Mouse (Mus musculus): ENCODE data around the gene Fndc3a.

The Fndc3a gene

DNA sequence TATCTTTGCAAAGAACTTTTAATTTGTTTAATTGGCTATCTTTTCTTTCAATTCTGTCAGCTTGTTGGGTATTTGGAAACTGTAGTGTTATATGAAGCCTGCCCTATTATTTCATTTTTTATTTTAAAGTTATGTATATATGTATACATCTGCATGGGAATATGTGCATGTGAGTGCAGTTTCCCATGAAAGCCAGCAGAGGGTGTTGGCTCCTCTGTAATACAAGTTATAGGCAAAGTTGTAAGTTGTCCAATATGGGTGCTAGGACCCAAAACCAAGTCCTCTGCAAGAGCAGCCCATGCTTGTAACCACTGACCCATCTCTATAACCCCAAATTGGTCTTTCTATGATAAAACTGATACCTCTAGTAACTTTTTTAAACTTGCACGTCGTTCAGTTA, 38.8 kb downstream of the Fndc3a start:
- DNase-seq: no peak

DNA sequence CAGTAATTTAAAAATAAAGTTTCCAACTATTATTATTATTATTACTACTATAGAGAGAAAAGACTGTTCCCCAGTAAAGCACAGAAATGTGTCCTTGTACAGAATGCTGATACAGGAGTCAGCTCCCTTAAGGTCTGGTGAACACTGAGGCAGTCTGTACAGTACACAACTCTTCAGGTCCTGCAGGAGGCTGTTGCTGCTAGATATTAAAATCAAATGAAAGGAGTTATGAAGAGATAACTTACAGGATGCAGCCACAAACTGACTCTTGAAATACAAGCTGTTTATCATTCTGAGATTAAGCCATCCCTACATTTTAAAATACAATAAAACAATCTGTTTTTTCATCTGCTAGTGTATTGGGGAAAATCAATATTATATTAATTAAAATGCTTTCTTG, 60.5 kb downstream of the Fndc3a start:
- no peak for DNase-seq

DNA sequence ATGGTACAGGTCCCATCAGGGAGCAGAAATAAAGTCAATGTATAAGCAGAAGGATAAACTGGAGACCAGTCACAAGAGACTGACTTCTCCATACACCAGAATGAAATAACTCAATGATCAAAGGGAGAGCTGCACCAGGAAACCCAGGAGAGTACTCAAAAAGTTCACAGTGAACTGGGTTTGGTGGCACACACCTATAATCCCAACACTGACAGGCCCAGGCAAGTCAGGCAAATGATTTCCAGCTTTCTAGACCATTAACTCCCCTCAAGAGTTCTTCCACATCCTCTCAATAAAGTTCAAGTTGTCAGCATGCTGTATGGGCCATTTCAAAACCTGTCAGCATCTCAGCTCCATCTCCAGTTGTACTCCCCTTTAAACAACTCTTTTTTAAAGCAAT, 64.3 kb downstream of the Fndc3a start:
- DNase-seq: no peak

DNA sequence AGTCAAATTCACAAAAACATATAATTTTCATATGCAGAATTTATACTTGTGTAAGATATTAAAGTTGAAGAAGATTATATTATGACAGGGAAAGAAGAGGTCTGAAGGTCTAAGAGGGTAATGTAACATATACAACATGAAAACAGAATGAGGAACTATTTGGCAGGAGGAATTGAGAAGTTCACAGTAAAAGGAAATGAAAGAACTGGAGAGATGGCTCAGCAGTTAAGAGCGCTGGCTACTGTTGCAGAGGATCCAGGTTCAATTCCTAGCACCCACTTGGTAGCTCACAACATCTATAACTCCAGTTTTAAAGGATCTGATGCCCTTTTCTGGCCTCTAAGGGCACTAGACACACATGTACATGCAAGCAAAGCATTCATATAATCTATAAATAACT, 65.2 kb downstream of the Fndc3a start:
- no peak for DNase-seq

DNA sequence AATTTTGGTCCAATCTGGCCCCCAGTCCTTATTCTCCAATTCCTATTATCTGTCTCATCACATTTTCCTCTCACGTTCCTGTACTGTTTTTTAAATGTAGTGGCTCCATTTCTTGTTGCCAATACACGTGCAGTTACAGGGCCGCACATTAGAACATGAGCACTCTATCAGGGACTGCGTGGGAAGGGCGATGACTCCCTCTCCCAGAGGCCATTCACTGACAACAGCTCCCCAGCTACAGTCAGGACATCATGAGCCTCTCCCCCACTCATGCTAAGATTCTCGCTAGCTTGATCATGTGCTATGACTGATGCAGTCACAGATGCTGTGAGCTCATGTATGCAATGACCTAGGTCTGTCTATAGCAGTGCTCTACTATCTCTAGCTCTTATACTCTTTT, 71.3 kb downstream of the Fndc3a start:
- no peak for DNase-seq

DNA sequence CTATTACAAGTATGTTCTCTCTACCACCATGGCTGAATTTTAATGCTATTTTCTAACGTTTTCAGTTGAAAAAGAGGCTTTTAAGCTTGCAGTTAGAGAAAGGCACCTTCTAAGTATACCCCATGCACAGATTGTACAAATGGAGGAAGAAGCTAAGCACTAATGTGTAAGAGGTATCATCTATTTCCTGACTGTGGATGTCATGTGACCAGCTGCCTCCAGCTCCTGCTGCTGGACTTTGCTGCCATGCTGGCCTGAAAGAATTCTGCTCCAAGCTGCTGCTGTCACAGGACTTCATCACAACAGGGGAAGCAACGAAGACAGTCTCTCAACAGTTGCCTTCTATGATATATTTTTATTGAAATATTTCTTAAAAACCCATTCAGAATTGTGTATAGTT, 76.2 kb downstream of the Fndc3a start:
- no peak for DNase-seq

DNA sequence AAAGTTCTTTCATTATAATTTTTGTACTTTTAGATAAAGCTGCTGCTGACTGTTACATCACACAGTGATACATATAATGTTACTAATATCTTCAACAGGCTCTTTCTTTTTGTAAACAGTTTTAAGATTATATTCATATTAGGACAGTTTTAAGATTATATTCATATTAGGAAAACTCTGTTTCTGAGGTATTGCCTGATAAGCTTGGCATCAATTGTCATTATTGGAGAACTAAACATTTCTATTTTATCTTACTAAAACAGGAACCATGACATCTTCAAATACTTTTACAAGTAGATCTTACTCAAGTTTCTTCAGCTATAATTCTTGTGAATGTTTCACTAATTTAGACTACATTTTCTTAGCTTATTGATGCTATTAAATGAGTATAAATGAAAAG, 84.4 kb downstream of the Fndc3a start:
- DNase-seq: no peak

DNA sequence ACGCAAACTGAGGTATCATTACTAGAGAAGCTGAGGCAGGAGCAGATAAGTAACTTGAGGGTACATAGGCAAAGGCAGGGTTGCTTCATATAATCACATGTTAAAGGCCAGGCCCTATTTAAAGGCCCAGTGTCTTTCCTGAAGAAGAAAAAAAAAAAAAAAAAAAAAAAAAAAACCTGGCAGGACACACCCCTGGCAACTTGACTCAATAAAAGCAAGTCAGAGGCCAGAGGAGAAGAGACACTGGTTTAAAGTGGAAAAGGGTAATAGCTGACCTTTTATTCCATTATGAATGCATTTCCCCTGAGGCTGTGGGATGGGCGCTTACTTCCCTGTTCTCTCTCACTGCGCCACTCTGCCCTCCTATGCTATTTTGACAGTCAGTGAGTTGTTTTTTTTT, 105.7 kb downstream of the Fndc3a start:
- no peak for DNase-seq

DNA sequence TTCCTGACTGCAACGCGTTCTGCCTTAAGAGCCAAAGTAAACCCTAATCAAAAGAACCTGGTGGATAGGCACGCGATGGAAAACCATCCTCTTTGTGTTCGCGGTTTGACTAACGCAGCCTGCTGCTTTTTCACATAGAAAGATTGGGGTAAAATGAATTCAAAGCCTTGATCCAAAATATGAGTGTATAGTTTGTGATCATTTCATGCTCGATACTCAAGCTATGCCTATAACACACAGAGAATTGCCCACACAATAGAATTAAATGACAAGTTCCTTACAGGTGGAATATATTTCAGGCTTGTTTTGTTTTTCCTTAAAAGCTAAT, 106.6 kb downstream of the Fndc3a start:
- no peak for DNase-seq

DNA sequence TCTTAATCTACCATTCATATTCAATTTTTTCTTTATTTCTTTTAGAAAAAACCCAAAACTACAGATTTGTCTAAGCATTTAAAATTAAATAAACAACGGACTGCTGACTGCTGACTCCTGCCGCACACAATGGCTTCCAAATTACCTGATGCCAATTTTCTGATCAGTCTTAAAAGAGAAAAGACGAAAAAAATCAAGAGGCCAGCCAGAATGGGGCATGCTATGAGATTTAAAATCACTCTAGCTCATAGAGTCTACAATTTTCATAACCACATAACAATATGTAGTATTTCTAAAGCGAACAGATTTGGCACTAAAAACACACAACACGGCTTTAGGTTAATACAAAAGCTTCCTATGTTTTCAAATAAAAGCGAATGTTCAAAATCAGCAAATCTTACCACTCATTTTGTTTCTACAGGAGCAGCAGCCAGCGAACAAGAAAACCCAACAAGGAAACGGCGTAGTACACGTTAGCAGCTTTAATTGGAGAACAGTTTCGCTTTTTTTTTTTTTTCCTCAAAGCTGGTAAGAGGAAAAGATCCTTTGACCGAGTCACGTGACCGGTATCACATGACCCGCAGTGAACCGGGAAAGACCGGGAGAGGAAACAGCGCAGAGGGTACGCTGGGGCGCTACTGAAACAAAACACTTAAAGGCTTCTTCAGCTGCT, 107.1 kb downstream of the Fndc3a start:
- DNase-seq: peak; percentile 88

DNA sequence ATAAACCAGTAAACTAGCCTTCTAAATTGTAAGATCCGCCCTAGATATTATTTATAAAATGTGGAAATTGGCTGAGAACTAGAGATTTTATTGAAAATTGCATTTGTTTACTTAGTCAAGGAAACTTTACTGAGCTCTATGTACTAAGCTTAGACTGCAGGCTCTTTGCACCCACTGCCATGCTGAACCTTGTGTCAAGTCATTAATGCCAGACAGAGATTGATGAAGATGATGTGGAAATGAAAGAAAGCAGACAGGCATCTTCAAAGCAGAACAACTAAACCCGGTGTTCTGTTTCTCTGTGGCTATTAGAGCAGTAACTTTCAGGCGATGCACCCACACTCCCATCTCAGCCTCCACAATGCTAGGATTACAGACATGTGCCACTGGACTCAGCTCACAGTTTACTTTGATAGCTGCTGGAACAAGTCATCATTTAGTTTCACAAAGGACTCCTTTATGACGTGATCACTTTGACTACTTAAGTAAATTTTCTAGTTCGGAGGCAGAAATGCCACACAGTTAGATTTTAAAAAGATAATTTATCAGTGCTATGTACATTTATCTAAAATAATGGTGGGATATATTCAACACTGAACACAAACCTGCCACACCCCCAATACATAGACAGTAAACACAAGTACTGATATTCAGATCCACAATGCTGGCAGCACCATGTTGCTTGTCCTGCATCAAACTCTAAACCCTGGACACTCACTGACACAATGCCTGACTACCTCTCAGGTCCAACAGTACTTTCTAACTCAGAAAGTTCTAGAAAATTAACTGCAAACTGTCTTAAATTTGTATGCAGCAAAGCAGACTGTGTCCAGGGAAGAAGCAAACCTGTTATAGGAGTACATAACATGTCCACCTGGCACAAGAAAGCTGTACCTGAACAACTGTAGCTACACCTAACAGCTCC, 108.2 kb downstream of the Fndc3a start:
- DNase-seq: no peak

DNA sequence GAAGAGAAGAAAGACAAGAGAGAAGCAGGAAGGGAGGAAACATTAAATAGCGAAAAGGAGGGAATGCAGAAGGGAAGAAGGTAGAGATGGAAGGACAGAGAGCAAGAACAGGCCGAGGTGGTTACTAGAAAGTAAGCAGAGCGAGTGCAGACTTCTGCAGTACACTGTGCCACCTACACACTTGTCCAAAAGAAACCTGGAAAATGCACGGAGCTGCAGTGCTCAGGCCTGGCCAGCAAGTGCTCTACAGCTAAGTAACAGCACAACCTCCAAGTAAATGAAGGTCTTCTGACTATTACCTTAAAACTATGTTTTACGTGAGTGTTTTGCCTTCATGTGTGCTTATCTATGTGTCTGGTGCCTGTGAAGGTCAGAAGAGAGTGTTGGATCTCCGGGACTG, 109.4 kb downstream of the Fndc3a start:
- no peak for DNase-seq

DNA sequence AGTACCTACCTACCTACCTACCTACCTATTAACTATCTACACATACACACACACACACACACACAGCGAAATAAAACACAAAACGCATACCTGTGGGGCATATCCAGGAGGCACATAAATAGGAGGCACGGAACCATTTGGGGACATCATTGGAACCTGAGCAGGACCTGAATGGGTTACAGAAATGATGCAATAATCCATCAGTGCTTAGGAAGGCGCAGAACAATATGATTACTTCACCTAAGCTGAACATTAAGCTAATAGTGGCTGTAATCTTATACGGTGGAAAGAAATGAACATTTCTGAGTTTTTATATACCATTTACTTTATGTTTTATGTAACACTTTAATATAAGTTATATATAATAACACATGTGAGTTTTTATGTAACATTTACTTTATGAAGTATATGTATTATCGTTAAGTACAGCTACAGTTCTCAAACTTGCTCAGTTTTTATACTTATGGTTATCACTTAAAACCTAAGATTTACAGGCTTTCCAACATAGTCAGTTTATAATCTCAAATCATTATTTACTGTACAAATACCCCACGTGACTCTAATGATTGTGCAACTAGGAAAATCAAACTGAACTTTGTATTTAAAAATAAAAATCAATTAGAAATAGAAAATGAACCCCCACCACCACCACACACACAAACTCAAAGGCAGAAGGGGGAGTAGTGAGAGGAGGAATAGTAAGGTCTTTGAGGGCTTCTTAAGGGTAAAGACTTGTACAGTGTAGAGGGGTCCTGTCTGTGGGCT, 110.6 kb downstream of the Fndc3a start:
- no peak for DNase-seq

DNA sequence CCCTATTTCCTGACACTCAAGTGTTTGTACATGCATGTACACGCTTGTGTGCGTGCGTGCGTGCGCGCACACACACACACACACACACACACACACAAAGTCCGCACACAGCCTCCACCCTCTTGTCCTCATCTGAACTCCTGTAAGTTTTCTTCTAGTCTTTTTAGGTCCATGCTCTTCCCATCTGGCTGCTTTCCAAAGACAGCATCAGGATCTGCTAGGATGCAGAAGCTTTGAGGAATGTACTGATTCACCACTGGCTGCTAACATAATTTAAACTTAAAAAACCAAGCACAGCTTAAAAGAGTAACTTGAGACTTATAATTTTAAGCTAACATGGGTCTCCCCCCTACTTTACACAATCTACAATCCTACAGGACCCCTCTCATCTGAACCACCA, 115.6 kb downstream of the Fndc3a start:
- DNase-seq: no peak

DNA sequence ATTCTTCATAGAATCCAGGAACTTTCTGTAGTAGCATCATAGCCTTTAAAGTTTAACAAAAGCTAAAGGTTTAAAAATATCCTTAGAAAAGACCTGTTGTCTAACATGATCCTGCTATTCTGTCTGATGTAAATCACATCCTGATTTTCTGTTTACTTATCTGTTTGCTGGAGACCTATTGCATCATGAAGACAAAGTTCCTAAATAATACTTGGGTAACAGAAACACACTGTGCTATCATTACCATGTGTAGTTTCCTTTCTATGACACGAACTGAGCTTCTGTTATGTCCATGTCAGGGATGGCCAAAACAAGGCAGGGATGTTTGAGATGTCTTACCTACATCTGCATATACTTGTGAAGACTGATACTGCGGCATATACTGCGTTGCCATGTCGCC, 120.4 kb downstream of the Fndc3a start:
- DNase-seq: no peak

DNA sequence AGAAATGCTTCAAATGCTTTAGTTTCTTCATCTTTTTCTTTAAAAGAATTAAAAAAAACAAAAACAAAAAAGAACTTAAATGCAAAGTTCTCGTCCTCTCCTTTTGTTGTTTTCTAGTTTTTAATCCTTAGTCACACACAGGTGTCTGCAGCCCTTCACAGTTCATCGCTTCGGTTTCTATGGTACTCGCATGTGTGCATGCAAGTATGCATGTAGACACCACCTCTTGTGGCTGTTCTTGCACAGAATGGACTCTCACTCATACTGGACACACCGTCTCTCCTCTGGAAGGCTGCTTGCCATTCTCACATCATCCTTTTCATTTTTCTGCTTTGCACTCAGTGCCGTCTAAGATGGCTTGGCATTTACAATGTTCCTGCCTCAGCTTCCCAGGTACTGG, 126.8 kb downstream of the Fndc3a start:
- DNase-seq: no peak

DNA sequence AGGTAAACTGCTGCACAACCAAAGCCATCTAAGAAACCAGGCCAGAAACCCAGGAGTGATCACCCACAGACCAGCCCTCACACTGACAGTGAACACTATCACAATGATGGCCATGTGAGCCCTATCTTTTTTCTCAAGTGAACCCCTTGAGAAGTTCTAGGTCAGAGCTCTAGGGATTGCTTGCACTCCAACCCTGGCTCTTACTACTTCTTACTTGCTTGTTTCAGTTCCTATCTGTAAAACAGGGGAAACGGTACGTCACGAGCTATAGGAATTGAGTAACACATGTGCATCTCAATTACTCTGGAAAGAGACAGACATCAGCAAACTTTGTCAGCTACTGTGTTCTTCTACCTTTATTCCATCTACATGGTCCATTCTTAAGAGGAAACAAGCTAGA, 128.8 kb downstream of the Fndc3a start:
- no peak for DNase-seq

DNA sequence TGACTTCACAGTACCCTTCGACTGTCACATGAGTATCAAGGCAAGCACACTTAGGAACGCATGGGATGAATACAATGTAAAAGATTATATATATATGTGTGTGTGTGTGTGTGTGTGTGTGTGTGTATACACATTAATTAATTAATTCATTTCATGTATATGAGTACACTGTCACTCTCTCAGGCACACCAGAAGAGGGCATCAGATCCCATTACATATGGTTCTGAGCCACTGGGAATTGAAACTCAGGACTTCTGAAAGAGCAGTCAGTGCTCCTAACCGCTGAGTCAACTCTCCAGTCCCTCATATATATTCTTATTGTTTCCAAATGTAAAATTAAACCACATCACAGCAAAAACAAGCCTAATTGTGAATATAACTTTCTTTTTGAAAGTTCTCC, 133.5 kb downstream of the Fndc3a start:
- DNase-seq: no peak

DNA sequence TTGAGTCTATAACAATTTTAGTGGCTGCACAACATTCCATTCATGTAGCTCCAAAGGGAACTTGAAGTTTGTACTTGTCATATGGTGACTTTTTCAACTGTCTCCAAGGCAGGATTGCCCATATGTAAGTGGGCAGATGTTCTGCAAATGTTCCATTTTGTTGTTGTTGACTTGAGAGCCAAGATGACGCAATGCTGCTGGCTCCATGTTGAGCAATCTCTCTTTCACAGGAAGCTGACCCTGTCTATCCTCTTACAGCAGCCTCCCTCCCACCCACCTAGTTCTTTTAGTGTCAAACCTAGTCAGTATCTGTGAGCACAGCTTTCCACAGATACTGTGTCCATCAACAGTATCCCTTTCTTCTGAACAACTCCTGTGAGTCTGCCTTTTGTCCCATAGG, 145.9 kb downstream of the Fndc3a start:
- no peak for DNase-seq

DNA sequence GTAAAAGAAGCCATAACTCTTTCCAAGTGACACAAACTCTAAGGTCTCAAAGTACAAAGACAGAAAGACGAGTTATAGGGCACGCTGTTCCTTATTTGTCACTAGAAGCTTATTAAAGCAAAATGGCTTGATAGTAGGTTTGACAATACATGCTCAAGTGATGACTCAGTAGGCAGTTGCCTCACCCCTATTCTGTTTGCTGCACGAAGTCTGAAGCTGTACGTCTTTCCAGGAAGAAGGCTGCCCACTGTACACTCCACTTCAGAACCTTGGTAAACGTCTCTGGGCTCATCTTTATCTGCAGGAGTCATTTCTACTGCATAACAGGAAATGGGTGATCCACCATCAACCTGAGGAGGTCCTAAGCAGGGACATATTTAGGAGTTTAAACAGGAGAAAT, 151.0 kb downstream of the Fndc3a start:
- DNase-seq: no peak

DNA sequence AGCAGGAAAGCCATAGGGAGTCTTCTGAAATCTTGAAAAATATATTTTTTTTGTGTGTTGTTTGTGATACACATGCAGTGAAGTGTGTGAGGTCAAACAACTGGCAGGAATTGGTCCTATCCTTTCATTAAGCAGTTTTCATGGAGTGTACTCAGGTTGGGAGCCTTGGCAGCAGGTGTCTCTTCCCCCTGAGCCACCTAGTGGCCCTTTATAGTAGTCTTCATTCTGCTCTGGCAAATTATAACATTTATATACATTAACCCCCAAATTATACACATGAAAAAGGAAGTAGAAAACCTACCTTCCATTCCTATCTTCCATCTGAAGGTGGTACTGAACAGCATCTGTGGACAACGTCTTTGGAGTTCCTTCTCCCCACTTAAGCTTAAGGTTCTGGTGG, 154.0 kb downstream of the Fndc3a start:
- no peak for DNase-seq

DNA sequence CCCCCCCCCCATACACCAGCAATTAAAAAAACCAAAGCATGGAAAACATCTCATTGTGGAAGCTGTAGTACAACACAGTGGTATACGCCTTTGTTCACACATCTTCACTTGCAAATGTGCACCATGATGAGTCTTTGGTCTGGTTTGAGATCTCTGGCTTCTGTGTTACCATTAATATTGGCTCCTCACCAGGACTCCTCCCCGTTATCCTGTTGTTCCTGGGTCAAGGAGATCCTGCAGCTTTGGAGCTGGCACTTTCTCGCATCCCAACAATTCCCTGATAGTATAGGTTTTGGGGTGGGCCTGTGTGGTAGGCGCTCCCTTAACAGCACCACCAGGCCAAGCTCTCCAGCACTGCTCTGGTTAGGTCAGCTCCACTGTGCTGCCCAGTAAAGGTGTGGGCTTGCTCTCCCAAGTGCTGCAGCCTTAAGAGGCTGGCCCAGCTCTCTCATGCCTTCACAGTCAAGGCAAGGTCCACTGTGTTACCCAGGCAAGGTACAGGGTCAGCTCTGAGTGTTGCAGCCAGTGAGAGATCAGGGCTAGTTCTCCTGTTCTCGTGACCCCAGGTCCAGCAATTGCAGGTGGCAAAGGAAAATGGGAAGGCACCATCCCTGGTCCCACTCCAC, 173.3 kb downstream of the Fndc3a start:
- peak; percentile 75 for DNase-seq

DNA sequence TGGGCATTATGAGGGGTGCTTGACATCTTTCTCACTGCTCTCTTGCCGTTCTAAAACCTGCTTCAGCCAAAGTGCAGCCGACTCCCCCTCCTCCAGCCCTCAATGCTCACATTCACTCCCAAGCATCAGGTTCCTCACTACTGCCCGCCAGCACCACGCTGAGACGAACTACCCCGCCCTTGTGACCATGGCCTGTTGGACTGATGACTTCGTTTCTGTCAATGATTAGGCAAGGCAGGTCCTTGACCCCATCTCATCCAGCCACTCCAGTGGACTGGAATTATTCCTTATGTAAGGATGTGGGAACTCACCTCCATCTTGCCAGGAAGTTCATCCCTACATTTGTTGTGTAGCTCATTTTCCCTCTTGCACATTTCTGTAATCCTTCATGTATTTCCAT, 175.9 kb downstream of the Fndc3a start:
- DNase-seq: peak; percentile 88
